Mouse (Mus musculus) layer of hippocampus, postnatal 14 days (tissue): Measurements from ENCODE around the gene Egln3. TPM values are rescaled to one million over a fixed set of nuclear protein-coding genes. Genes with fewer than 3 reads are reported as not detected.

Experiments
- DNase-seq, 2 experiments: peaks; one replicate each; pipeline ENCODE4 v3.0.0; 2021 to 2022; ENCODE audit warnings: low spot score in 2 of 2, mixed read lengths in 1 of 2
- total RNA-seq, 2 experiments: library from RNA; stranded (reverse); gene quantifications; 2 replicates each; pipeline ENCODE4 v1.2.3; 2021

Gene Egln3
- total RNA-seq, 2 experiments from 2014 or later: 4.3 to 5.9 TPM

- DNase-seq: no peak
Measured at GRCm38 (mm10) chr12:54163166-54163565, 40.5 kb downstream of the Egln3 start.

DNA sequence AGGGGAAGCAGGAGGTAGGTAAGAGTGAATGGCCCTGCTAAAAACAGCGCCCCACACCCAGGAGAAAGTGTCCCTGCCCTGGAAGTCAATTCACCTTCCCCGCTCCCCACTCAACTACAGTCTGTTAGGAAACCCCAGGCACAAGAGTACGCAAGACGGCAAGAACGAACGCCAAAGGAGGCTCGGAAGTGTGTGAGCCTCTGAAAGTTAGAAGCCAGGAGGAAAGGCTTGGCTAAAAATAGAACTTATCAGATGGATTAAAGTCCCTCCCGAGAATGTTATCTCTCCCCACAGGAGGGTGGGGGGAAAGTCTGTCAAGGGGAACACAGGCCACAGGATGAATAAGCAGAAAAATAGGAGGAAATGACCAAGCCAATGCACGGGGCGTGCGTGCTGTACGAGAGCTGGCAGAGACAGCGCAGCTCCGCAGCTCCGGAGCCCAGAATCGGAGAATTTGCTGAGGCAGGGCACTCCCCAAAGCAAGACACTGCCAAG, 41.0 kb downstream of the Egln3 start:
- DNase-seq: no peak

- no peak for DNase-seq
Measured at GRCm38 (mm10) chr12:54161468-54162202, 42.0 kb downstream of the Egln3 start.

GRCm38 (mm10) chr12:54160279-54160678, 43.4 kb downstream of the Egln3 start:
- no peak for DNase-seq

DNA sequence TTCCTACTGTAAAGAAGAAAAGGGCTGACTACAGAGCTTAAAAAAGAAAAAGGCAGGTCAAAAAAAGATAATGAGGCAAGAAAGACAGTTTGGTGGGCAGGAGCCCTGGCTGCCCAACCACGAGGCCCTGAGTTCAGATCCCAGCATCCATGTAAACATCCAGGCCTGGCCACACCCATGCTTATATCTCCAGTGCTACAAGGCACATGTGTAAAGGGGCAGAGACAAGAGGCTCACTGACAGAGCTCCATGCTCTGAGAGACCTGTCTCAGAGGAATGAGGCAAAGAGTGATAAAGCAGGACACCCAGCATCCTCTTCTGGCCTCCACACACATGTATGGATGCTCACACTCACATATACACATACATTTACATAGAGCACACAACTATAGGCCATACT, 48.9 kb downstream of the Egln3 start:
- DNase-seq: no peak

- DNase-seq: no peak
Measured at GRCm38 (mm10) chr12:54146943-54147556, 56.6 kb downstream of the Egln3 start.
